Mouse (Mus musculus) brain, adult 2 months (tissue): ENCODE measurements around the gene Defb18.
A peak's percentile ranks its signal among the peaks of the same experiment; 100 is the strongest.
"Not testable (repeated sequence)": the region's sequence is repeated elsewhere in the genome, so short reads cannot be mapped to it uniquely, and the experiment has no call there.

Experiments
- DNase-seq: peaks from one replicate; pipeline ENCODE4 v3.0.0; 2011; ENCODE audit warnings: low read depth, low spot score

Gene Defb18

DNA sequence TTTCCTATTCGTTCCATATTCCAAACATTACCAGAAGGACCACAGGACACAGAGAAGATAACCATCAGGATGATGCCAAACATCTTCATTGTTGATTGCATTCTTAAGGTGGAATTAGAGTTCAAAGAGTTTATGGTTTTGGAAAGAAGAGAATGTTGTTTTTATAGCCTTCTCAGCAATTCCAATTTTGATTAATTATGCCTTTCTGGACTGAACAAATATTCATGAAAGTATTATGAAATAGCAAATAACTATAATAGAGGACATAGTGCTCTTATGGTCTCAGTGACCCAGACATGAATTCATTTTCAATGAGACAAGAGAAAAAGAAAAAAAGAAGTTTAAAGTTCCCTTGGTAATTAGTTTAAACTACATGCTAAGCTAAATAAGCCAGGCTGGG is at the start of gene Defb18:
Gene Defb18 (minus strand): TSS at position 101 of the 400 bp plus-strand sequence.
- no peak for DNase-seq

DNA sequence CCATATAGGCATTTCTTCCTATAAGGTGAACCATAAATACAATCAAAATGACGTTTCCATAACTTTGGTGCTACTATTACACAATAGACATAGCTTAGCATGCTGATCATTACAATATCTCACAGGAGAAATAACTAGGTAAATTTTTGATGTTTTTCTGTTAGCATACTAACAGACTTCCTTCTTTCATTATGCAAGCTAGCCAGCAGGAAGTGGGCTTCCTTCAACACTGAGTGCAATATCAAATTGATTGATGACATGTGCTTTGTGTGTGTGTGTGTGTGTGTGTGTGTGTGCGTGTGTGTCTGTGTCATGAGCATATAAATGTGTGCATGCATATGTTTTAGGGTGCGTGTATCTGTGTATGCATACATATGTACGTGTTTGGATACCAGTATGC is 33.9 kb upstream of the Defb18 start:
- DNase-seq = no peak

DNA sequence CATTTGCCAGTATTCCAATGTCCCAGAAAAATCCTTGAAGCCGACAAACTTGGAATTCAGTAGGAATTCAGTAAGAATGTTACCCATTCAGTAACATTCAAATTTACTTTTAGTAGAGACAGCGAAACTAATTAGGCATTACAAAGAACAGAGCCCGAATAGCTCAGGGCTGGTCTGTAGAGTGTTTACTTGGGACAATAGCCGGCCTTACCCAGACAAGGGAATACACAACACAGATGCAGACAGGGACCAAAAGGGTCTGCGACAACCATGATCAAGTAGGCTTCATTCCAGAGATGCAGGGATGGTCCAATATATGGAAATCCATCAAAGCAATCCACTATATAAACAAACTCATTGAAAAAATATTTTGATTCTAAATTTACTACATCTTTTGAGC is 31.6 kb upstream of the Defb18 start:
- no peak for DNase-seq

DNA sequence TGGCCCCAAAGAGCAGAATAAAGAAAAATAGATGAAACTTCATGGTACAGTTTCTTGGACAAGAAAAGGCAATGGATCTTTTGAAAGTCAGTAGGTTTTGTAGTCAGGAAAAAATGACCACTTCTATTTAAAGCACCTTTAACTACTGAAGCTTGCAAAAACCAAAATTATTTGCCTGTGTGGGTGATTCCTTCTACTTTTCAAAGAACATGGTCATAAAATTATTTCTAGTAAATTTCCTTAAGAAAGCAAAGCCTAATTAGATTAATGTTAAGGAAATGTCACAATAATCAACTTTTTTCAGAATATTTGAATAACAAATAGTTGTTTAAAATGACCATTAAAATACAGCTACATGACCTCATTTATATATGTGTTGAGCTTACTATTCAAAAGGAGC is 27.8 kb upstream of the Defb18 start, which contains the start of gene Defb41:
Gene Defb41 (minus strand): TSS at position 101 of the 400 bp plus-strand sequence.
- no peak for DNase-seq

DNA sequence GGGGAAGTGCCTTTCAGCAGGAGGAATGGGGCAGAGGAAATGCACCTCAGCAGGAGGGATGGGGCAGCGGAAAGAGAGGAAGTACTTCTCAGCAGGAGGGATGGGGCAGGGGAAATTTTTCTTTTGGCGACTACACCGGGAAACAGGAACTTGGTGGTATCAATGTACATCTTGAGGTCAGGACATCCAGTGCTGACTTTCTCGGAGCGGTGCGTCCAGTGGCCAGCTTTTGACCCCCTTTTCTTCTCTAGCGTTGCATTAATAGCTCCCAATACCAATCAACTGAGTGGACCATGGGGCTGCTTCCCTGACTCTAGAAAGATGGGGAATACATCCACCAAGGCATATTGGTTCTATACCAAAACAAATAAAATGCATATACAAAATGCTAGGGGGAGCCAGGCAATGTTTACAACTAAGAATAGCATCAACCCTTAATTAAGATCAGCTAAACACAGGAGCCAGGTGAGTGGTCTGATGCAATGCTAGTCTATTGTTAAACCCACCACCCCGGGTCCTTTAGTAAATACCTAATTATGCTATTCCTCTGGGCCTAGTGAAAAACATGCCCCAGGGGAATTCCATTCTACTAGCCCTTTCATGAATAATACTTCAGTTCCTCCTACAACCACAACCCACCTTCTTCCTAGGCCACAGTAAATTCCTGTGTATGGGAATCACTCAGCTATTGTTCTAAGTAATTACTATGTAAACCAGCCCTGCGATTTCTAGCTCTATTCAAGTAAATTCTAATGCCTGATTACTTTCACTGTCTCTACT is 8.7 kb upstream of the Defb18 start:
- DNase-seq = not testable (repeated sequence)

DNA sequence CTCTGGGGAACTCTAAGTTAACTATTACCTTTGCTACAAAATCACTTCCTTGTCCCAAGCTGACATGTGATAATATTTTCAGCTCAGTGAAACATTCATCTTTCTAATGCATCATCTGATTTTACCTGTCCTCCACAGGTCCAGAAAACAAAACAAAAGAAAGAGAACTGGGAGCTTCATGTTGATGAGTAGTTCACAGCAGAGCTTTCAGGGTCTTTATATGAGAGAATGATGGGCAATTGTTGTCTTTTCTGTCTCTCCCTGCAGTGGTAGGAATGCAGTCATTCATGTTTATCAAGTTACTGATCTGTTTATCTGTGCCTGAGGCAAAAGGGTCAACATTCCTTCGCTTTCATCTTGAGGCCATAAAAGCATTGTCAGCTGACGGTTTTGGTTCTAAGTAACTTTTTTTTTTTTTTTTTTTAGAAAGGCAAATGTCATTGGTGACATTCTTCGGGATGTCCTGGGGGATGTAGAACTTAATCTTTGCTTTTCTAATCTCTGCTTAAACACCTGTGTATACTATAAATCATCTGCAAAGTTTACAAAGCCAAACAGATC is 13.8 kb downstream of the Defb18 start:
- DNase-seq = no peak

DNA sequence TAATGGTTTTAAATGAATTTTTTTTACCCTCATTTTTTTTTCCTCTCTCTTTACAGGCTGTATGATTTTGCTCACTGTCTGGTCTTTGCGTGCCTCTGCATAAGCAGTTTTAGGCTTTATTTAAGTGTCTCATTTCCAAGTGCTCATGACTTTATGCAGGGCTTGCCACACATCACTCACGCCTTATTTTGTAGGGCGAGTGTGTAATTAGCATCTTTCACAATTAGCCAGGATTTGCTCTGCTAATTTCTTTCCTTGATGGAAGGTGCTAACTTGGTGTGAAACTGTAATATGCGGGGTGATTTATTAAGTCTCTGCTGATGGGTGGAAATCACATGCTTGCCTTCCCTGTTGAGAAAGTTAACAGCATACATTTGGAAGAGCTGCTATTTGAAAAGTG is 45.5 kb downstream of the Defb18 start:
- peak; percentile 15 for DNase-seq

DNA sequence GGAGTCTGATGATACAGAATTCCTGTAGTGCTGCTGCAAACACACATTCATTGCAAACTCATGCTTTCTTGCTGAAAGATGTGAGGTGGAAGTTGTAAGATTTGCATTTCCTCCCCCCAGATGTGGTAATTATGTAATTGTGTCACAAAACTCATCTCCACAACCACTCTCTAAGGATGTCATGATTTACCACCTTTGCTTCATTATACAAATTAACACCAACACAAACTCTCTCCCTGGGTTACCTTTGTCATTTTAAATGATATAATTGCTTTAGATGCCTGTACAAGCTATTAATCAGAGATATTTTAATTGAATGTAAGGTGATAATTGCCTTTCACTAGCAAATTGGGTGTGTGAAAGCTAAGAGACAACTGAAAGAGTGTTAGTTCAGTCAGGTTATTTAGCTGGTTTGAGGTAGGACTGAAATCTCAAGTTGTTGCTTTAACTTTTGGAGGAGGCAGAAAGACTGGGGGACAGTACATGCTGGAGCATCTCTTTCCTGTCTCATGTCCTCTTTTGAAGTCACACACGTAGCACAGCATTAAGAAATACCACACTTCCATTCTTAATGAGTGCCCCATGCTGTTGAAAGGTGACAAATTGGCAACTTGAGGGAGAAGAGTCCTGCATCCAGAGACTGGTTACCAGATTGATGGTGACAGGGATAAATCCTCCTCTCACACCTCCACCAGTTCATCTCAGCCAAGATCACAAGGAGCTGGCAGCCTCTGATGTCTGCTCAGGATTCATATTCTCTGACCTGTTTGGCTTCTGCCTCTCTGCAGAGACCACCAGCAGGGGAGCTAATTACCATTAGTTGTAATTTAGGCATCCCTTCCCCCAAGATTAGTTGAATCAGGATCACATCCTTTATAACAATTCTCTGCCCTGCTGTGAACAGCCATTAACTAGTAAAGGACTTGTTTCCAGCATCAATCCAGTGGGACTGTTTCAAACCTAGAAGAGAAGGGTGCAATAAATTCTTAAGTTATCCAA is 46.2 kb downstream of the Defb18 start:
- peak; percentile 6 for DNase-seq
